Mouse (Mus musculus): ENCODE measurements around the gene Hist1h4j.
A peak's percentile ranks its signal among the peaks of the same experiment; 100 is the strongest.
"Not testable (repeated sequence)": the region's sequence is repeated elsewhere in the genome, so short reads cannot be mapped to it uniquely, and the experiment has no call there.

Gene Hist1h4j

DNA sequence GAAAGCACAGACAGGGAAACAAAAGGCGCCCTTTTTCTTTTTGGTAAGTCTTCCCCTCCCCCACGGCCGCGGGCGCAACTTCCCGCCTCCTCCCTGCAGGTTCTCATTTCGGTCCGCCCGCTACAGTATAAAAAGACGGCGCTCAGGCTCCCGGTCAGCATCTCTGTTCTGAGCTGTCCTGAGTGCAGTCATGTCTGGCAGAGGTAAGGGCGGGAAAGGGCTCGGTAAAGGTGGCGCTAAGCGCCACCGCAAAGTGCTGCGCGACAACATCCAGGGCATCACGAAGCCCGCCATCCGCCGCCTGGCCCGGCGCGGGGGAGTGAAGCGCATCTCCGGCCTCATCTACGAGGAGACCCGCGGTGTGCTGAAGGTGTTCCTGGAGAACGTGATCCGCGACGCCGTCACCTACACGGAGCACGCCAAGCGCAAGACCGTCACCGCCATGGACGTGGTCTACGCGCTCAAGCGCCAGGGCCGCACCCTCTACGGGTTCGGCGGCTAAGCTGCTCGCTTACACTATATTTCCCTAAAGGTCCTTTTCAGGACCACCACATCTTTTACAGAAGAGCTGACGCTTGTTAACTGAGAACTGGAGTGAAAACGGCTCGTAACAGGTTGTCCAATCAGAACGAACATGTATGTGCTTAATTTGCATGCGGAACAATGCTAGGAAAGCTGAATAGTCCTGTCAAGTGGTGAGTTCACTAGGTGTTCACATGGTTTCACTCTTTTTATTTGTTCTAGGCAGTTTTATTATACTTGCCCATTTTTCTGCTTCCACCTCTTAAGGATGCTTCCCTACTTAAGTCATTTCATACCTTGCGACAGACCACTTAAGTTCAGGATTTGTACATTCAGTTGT, at the start of gene Hist1h4j:
TSS of gene Hist1h4j (plus strand) at position 159 of the 862 bp plus-strand sequence.
- not testable (repeated sequence) for DNase-seq (ENCODE audit: low read depth, low spot score)

DNA sequence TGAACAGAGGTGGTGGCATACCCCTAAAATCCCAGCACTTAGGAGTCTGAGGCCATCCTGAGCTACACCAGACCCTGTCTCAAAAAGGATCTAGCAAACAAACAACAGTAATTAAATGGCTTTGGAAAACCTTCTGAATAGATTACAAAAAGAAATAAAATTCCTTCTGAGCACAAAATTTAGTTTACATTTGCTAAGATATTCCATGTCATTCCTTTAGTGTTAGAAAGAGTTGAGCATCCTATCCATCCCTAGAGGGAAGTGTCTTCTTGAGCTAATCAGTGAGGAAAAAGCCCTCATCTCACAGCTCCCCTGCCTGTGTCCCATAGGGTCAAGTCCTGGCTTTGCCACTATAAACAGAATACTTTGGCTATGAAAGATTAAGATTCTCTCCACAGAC, 37.1 kb upstream of the Hist1h4j start, which contains the start of gene Olfr1359:
TSS of gene Olfr1359 (plus strand) at position 301 of the 400 bp plus-strand sequence.
- no peak for DNase-seq (ENCODE audit: low read depth, low spot score)

GRCm38 (mm10) chr13:21706669-21707068, 28.2 kb upstream of the Hist1h4j start:
- no peak for DNase-seq (ENCODE audit: low read depth, low spot score)

- peak; percentile 76 for DNase-seq (ENCODE audit: low read depth, low spot score)
Measured at GRCm38 (mm10) chr13:21710031-21710711, 24.7 kb upstream of the Hist1h4j start.

GRCm38 (mm10) chr13:21710821-21711525, 23.9 kb upstream of the Hist1h4j start:
- DNase-seq (ENCODE audit: low read depth, low spot score) = peak; percentile 67

DNA sequence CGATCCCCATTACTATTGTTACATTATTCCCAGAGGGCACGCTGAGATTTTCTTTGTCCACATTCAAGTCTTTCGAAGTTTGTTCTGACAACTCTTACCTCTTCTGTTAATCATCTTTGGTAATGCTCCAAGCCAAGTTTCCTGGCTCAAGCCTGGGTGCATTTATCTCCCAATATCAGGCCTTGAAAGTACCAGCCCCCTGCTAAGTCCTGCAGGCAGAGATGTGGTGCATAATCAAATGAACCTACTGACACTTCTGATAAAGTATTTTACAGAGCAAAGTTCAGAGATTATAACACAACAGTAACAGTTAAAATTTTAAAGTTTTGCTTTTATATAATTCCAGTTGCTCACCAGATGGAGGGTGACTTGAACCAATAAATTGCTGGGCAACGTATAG, 23.2 kb upstream of the Hist1h4j start:
- no peak for DNase-seq (ENCODE audit: low read depth, low spot score)

GRCm38 (mm10) chr13:21714725-21715124, 20.1 kb upstream of the Hist1h4j start:
- no peak for DNase-seq (ENCODE audit: low read depth, low spot score)

- DNase-seq (ENCODE audit: low read depth, low spot score) = no peak
Measured at GRCm38 (mm10) chr13:21715131-21715863, 19.6 kb upstream of the Hist1h4j start.

- peak; percentile 83 for DNase-seq (ENCODE audit: low read depth, low spot score)
Measured at GRCm38 (mm10) chr13:21715864-21716539, 18.9 kb upstream of the Hist1h4j start, which contains the start of the genes Hist1h2bl and Hist1h2ai. TSS of gene Hist1h2bl (minus strand) at chr13:21716143. TSS of gene Hist1h2ai (plus strand) at chr13:21716422.

DNA sequence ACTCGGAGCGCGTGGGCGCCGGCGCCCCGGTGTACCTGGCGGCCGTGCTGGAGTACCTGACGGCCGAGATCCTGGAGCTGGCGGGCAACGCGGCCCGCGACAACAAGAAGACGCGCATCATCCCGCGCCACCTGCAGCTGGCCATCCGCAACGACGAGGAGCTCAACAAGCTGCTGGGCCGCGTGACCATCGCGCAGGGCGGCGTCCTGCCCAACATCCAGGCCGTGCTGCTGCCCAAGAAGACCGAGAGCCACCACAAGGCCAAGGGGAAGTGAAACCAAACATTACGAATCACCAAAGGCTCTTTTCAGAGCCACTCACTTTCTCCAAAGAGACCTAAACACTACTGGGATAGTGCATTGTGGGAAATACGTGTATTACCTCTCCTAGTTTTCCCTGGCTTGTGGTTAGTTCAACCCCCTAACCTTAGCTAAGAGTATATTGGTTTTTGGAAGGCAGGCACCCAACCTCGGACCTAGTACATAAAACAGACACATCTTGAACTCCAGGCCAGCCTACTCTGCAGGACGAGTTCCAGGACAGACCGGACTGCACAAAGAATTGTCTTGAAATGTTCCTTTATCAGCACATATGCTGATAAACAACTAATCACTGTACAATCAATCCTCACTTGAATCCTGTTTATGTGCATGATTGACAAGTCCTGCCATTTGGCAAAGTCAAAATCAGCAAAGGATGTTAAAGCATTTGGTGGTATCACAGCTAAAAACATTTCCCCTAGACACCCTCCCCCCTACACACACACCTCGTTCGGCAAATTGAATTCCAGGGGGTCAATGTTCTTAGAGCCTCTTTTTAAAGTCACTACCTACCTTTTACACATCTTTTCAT, 18.1 kb upstream of the Hist1h4j start:
- DNase-seq (ENCODE audit: low read depth, low spot score) = not testable (repeated sequence)

DNA sequence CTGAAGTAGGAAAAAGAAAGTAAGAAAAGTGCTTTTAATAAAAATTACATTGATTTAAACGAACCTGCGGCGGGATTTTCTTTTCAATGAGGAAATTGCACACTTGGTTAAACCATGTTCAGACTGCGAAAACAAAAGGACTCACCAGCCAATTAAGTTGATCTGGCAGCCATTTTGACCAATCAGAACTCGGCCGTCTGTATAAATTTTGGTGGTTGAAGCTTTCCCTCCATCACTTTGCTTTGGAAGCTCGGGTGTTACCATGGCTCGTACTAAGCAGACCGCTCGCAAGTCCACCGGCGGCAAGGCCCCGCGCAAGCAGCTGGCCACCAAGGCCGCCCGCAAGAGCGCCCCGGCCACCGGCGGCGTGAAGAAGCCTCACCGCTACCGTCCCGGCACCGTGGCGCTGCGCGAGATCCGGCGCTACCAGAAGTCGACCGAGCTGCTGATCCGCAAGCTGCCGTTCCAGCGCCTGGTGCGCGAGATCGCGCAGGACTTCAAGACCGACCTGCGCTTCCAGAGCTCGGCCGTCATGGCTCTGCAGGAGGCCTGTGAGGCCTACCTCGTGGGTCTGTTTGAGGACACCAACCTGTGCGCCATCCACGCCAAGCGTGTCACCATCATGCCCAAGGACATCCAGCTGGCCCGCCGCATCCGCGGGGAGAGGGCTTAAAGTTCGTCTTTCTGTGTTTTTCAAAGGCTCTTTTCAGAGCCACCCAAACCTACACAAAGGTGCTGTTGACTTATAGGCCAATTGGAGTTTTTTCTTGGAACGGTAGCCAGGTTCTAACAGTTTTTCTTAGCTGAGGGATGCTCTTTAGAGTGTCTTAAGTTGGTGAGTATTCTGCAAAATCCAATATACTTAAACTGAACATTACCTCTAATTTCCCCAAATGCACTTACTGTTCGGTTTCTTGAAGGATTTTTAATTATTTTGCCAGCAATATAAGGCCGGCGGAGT, 17.2 kb upstream of the Hist1h4j start, which contains the start of gene Hist1h3h:
TSS of gene Hist1h3h (plus strand) at position 263 of the 961 bp plus-strand sequence.
- DNase-seq (ENCODE audit: low read depth, low spot score) = not testable (repeated sequence)

DNA sequence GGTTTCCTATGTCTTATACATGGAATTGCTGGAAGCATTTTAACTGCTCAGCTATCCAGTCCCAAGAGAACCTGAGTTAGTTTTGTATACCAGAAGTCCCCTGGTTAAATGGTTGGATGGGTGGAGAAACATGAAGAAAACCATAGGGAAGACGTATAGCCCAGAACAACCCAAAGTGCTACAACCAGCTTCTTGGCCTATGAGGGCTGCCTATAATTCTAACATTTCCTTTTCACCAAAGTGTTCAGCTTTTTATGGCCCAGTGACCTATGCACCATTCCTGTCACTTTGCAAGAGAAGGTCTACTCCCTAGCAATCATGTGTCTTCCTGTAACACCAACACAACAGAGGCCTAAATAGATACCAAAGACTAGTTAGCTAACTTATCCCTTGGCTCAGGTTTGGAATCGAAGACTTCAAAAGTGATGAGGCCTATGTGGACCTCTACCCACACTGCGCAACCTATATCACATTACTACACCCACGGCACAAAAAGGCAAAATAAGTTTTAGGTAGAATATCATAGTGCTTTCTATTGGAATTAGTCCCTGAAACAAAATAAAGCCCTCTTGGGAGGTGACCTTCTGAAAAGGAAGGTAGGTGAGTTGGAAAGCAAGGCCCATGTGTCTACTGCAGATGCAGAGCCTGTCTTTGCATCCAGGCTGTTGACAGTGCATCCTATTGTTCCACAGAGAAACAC, 16.3 kb upstream of the Hist1h4j start:
- no peak for DNase-seq (ENCODE audit: low read depth, low spot score)

DNA sequence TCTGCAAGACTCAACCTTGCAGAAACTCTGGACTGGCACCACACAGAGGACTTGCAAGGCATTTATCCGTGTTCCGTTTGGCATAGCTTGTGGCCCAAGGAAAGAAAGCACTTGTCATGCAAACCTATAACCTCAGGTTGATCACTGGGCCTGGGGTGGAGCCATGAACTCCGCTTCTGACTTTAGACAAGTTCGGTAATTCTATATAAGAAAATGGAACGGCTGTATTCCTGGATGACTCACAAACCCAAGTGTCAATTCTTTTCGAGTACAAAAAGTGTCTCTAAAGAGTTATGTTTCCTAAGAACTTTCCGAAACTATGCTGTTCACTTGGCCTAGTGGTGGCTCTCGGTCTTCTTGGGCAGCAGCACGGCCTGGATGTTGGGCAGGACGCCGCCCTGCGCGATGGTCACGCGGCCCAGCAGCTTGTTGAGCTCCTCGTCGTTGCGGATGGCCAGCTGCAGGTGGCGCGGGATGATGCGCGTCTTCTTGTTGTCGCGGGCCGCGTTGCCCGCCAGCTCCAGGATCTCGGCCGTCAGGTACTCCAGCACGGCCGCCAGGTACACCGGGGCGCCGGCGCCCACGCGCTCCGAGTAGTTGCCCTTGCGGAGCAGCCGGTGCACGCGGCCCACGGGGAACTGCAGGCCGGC, 13.6 kb upstream of the Hist1h4j start:
- DNase-seq (ENCODE audit: low read depth, low spot score) = not testable (repeated sequence)

DNA sequence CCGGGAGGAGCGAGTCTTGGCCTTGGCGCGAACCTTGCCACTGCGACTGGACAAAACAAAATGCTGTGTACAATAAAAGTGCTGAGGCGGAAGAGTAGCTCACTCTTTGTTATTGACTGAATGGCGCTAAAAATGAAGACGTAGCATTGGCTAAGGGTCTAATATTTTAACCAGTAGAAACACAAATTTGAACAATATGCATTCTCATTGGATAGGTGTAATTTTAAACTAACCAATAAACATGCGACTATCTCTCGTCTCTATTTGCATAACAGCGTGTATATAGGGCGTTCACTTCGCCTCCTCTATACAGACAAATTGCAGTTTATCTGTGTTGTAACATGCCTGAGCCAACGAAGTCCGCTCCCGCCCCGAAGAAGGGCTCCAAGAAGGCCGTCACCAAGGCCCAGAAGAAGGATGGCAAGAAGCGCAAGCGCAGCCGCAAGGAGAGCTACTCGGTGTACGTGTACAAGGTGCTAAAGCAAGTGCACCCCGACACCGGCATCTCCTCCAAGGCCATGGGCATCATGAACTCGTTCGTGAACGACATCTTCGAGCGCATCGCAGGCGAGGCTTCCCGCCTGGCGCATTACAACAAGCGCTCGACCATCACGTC, 13.0 kb upstream of the Hist1h4j start, which contains the start of gene Hist1h2bm:
TSS of gene Hist1h2bm (plus strand) at position 288 of the 616 bp plus-strand sequence.
- DNase-seq (ENCODE audit: low read depth, low spot score) = peak; percentile 69

DNA sequence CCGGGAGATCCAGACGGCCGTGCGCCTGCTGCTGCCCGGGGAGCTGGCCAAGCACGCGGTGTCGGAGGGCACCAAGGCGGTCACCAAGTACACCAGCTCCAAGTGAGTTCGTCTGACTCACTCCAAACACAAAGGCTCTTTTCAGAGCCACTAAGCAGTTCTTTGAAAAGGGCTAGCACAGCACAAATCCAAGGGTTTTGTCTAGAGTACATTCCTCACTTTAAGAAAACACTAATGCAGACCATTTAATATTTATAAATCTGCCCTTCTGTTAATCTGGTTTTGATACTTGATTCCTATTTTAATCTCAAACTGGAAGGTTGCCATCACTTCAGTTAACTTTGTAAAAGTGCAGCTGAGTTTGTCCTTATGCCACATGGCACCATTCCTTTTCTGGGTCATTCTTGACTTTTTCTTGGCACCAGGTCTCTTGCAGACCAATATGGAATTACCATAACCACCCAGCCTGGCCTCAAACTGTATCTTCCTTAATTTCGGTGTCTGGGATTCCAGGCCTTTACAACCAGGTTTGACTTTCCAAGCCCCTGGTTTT, 12.4 kb upstream of the Hist1h4j start:
- no peak for DNase-seq (ENCODE audit: low read depth, low spot score)
